Mouse (Mus musculus) layer of hippocampus, postnatal 36 days (tissue): ENCODE measurements at regions not wholly inside any gene's neighbourhood (a gene's known extent, or its start where the extent isn't known, plus 50 kb on each side); places are given as distances from the start of the nearest gene placed in this dataset.
"Not testable (repeated sequence)": the region's sequence is repeated elsewhere in the genome, so short reads cannot be mapped to it uniquely, and the experiment has no call there.

Source experiments
- DNase-seq, 2 experiments: peaks; one replicate each; pipeline ENCODE4 v3.0.0; 2022

DNA sequence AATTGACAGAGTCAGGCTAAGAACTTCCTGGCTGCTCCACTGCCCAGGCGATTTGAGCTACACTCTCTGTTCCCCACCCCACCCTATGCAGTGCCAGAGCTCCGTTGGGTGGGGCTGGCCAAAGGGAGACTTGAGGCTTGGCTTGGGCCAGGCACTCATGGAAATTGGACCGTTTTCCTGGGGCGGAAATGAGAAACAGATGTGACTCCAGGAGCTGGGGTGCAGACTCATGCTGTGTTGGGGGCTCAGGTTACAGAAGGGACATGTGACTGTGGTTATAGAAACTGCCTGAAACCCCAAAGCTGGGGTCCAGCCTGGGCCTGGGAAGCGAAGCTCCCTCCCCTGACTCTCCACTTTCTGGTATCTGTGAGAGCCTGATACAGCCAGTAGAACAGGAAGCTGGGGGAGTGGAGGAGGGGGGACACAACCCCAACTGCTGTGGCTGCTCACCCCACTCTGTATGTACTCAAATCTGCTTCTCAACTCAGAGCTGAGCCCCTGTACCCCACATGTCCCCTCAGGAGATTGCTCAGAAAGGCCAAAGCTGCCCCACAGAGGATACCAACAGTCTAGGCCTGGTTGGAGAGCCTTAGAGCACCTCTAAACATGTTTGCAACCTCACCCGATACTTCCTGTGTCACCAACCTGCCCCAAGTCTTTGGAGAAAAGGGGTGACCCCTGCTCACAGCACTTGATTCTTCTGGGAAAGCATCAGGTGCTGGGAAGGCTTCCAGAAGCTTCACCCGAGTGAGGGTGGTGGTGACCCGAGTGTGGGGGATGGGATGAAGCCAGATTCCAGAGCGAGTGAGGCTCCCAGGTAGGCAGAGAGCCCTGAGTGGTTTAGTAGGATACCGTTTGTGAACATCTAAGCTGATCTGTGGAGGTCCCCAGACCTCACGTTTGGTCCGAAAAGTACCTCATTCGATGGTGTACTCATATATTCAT is 142.9 kb upstream of the Haao start:
- no peak for DNase-seq

DNA sequence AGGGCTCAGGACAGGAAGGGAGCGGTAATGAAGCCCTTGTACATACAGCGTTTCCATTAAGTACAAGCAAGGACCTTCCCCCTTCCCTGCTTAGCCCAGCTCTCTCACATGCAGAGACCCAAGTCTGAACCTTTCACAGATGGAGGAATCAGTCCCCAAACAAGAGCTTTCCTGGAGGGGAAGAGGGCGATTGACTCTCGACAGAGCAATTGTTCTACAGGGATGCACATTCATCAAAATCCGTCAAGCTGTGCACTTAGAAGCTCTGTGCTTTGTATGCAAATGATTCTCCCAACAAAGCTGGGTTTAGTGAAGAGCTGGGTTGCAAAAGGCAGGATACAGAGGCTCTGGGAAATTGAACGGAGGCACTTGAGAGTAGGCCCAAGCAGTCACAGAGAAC is 141.1 kb upstream of the Haao start:
- no peak for DNase-seq

DNA sequence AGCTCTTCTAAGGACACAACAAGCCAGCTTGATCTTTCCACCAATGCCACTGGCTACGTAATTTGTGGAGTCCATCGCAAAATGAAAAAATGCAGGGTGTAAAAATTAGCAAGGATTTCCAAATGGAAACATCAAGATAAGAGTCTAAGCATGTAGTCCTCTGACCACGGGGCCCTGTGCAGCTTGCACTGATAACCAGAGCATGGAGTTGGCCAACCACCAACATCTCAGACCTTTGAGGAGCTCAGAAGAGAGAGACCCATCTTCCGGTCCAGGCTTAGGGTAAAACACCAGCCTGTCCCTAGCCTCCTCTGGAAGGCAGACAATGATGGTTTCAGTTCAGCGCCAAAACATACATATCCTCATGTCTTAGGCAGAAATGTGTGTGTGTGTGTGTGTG is 140.4 kb upstream of the Haao start:
- no peak for DNase-seq

DNA sequence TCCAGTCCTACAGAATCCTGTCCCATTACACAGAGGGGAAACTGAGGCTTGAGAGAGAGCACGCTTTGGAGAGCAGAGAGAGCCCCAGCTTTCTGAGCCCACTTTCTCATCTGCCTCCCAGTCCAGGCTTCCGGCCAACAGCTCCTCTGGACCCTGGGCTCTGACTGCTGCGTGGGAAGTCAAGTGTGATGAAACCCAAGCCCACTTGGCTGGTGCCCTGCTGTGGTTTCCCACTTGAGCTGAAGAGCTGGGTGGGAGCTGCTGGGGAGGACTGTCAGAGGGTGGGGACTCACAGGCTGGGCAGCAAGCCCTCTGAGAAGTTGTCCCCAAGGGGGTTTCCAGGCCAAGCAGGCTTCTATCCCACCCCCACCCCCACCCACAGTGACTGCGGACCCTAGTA is 139.9 kb upstream of the Haao start:
- no peak for DNase-seq

DNA sequence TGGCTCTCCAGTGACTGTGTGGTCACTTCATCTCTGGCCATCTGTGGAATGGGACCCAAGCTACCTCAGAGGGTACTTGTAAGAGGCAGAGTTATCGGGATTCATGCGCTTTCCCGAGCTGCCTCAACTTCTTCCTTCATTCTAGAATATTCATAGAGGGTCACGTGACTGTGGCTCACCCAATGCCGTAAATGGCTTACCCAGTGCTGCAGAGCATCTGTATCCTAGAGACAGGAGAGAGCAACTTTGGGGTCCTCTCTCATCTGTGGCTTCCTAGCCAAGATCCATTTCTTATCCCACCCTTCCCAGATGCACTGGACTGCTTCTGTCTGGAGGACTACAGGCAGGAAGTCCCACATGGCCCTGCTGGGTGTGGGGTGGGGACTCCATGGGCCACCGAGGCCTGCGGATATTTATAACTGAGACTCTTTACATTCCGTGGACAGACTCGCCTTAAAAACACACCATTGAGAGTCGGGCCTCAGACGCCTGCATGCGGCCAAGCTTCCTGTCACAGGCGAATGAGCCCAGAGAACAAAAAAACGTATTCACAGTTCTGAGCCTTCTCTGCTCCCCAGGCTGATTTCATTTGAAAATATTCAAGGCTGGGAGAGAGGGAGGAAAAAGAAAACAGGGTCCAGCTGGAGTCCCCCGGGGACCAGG is 138.3 kb upstream of the Haao start:
- no peak for DNase-seq

DNA sequence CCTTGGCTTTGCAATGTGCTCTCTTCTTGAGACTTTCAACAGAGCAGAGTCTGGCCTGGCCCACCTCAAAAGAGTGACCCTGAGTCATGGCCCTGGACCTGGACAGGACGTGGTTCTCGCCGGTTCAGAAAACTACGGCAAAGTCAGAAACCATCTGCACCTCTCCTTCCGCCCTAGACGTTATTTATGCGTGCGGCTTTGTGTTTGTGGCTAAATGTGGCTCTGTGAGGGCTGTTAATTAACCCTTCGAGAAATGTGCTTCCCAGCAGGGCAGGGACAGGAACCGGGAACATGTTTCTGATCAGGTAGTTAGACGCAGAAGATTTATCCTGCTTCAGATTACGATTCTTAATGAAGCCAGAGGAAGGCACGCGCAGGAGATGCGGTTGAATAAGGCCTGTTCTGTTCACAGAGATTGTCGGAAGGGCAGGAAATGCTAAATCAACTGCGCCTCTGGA is 137.6 kb upstream of the Haao start:
- DNase-seq: no peak

DNA sequence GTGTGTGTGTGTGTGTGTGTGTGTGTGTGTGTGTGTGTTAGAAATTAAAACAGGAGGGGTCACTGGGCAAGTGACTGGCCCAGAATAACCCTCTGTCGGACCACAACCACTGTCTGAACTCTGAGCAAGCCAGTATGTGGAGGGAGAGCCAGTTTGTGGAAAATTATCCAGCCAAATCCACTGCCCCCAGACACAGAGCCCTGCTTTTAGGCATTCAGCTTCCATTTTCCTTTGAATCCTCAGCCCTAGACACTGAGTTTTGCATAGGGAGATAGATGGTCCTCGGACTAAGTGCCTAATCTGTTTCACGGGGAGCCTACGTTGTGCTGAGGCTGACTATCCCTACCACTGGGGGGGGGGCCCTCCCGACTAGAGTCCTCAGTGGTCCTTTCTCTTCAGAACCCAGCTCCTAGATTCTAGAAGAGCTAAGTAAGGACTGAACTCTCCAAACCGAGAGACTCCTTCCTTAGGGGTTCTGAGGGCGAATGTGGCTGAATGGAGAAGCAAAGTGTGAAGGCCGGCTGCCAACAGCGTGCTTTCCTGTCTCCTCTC is 136.2 kb upstream of the Haao start:
- no peak for DNase-seq

DNA sequence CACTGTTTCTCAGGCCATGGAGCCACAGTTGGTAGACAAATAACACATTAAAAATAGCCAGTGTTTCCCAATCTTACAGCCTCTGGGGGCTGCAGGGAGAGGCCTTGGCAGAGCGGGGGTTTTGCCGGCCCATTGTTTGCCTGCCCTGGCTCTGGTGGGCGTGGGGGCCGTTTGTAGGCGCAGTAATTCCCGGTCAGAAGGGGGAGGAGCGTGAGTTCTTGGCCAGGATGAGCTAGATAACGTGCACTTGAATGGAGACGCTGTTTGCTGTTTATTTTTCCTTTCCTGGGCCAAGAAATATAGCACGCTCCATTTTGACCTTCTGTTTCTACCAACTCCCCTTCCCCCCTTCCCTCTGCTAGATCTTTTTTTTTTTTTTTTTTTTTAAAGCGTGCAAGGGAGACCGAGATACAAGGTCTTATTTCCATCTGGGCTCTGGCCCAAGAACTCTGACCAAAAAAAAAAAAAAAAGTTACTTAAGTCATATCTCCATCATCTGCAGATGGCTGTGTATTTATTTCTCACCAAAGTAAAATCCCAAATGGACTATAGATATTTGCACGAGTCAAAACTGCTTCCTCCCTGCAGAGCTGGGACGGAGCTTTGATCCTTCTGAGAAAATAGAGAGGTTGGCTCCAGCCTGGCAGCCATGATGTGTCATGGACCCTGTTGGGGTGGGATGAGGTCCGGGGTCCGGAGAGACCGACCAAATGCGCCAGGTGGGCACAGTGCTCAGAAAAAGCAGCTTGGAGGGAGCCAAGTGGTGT is 135.5 kb upstream of the Haao start:
- no peak for DNase-seq

DNA sequence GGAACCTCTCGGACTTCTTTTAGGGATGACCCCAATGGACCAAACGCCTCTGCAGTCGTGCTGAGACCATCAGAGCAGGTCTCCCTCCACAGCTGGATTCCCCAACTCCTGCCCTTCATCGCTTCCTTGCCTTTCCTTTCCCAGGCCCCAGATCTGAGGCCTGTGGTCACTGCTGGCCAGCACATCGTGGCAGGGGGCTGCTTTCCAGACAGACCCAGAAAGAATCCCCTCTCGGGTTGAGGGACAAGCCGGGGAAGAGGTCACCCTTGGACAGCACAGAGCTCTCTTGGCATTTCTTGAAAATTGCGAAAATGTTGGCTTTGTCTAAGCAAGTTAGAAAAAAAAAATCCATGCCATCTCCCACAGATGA is 134.9 kb upstream of the Haao start:
- no peak for DNase-seq

DNA sequence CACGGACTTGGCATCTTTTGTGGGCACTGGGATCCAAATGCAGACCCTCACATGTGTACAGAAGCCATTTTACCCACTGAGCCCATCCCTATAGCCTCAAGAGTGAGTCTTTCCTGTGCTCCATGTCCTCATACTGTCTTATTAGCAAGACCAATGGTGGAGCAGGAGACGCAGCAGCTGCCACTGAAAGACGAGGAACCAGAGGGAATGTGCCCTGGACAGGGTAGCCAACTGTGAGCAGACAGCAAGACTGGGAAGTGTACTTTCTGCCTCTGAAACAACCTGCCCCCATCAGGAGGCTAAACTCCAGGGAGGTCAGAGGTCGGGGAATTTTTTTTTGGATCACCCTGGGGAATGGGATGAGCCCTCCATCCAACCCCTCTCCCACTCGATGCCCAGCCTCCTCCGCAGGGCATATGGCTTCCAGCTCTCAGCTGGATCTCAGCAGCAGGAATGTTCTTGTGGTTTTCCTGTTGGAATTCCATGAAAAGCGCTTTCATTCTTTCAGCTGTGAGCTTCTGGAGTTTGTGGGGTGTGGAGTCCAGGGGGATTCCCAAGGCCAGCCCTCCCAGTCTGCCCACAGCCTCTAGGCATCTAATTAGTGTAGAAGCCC is 131.2 kb upstream of the Haao start:
- DNase-seq: no peak

DNA sequence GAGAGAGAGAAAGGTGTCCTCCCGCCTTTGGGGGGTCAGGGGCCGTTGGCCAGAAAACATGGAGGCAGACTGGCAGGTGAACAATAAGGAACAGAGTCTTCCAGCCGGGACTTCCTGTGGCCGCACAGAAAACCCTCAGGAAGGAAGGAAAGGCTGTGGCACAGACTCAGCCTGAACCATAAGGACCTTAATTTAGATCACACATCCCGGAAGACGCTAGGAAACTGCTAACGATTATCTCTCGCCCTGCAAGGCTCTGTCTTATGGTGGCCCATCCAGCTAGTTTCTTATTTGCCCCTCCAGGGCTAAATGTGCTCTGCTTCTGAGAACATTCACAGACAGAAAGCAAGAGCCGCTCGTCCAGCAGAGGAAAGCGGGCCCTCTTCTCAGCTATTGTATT is 130.0 kb upstream of the Haao start:
- DNase-seq: no peak

DNA sequence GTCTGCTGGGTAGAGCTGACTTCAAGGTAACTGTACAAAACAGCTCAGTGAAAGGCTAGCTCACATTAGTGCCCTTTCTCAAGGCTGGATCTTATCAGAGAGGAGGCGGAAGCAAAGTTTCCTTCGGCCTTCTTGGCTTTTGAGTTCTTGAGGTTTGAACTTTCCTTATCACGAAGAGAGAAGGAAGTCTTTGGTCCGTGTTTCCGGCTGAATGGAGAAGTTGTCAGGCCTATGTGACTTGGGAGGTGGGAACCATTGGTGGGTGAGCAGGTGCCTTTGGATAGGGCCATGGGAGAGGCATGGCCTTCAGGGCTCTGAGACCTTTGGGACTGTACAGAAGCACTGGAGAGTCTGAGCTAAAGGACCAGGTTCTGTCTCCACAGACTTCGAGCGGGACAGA is 128.1 kb upstream of the Haao start:
- no peak for DNase-seq

DNA sequence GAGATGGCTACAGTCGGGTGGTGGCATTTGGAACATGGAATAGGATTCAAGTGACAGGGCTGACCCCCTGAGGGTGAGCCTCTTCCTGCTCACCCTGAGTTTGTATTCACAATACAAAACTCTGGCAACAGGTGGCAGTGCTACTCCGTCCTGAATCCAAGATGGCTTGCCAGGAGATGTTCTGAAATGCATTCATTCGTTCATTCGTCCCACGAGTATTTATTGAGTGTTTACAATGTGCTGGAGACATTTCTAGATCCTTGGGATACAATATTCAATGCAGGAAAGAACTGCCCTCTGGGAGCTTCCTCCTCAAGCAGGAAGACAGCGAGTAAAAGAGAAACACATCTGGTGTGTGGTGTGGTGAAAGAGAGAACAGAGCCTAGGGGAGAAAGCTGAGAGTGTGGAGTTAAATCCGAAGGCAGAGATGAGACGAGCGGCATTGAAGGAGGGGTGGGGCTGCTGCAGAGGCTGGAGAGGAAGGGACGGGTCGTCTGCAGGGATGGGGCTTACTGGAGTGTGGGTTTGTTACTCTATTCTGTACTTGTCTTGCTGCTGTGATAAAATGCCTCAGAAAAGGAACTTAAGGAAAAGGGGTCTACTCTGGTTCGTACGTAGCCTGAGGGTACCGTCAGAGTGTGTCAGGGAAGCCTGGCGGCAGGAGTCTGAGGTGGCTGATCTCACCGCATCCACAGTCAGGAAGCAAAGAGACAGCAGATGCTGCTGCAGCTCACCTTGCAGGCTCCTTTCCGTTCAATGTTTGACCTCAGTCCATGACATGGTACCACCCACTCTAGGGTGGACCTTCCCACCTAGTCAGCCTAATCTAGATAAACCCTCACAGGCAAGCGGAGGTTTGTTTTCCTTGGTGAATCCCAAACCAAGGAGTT is 125.9 kb upstream of the Haao start:
- no peak for DNase-seq

DNA sequence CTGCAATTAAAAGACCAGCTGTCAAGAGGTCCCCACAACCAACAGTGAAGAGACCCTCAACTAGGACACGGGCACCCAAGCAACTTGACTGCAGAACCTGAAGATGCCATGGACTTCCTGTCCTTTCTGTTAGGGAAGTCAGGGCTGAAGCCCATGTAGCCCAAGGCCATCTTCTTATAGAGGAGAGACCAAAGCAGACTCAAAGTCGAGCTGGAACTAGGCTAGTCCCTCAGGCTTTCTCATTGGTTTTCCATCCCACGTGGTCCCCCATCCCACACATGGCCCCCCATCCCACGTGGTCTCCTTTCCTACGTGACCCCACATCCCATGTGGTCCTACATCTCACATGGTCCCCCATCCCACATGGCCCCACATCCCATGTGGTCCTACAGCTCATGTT is 125.1 kb upstream of the Haao start:
- DNase-seq: no peak

DNA sequence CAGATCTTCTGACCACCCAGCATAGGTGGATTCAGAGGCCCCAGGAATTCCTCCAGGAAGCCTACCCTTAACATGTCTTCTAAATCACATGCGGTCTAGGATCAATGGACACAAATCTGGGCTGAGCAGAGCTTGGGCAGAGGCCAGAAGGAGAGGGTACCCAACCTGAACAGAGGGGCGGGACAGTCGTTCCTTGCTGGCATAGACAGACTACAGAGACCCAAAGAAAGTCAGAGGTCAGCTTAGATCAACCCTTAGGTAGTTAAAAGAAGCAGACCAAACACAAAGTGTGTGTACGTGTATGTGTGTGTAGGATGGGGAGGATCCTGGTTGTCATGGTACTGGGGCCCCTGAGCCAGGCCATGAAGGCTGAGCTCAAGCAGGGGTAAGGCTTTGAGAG is 124.7 kb upstream of the Haao start:
- DNase-seq: no peak

DNA sequence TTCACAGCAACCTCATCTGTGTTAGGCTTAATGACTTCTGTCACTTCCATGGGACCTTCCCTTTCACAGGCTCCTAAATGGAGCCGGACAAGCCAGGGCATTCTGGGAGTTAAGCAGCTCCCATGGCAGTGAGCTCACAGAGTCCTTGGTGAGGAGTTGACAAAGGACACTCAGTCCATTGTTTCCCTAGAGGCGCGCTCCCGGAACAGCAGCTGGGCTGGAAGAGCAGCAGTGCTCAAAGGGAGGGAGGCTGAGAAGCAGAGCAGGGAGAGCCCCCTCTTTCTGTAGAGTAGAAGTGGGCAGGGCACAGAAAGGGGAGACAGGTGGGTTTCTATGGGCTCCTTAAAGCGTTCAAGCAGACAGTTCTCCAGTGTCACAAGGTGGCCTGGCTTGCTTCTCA is 124.3 kb upstream of the Haao start:
- DNase-seq: no peak

DNA sequence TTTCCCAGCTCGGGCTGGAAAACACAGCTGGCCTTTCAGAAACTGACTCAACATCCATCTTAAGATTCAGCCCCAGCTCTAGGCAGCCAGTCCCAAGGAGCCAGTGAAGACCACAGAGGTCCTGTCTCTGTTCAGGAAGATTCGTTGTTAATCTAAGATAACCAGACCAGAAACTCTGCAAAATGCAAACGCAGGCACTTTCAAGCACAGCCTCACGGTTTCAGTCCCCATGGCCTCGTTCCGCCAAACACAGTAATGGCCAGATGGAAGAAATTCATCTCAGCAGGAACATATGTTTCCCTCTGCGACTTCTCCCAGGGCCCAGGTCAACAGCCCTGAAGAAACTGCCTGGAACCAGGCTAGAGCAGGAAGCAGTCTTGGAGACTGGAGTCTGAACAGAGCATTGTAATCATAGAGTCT is 121.7 kb upstream of the Haao start:
- DNase-seq: no peak

DNA sequence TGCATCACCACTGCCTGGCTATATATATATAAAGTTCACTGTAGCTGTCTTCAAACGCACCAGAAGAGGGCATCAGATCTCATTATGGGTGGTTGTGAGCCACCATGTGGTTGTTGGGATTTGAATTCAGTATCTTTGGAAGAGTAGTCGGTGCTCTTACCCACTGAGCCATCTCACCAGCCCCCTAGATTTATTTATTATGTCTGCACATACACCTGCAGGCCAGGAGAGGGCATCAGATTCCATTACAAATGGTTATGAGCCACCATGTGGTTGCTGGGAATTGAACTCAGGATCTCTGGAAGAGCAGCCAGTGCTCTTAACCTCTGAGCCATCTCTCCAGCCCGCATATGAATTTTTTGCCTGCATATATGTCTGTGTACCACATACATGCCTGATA is 120.4 kb upstream of the Haao start:
- not testable (repeated sequence) for DNase-seq

DNA sequence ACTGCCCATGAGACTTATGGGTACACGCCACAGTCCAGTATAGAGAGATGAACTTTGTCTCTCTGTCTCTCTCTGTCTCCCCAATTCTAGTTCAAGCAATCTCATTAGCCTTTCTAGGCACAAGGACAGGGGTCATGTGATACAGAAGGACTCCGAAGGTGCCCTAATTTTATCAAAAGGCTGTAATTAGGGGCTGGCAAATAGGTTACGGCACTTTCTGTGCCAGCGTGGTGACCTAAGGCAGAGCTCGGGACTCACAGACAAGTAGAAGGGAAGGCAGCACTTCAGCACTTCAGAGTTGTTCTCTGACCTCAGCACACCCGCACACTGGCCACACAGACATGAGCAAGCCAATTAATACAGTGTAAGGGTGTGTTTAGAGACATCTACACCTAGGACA is 119.2 kb upstream of the Haao start:
- no peak for DNase-seq

DNA sequence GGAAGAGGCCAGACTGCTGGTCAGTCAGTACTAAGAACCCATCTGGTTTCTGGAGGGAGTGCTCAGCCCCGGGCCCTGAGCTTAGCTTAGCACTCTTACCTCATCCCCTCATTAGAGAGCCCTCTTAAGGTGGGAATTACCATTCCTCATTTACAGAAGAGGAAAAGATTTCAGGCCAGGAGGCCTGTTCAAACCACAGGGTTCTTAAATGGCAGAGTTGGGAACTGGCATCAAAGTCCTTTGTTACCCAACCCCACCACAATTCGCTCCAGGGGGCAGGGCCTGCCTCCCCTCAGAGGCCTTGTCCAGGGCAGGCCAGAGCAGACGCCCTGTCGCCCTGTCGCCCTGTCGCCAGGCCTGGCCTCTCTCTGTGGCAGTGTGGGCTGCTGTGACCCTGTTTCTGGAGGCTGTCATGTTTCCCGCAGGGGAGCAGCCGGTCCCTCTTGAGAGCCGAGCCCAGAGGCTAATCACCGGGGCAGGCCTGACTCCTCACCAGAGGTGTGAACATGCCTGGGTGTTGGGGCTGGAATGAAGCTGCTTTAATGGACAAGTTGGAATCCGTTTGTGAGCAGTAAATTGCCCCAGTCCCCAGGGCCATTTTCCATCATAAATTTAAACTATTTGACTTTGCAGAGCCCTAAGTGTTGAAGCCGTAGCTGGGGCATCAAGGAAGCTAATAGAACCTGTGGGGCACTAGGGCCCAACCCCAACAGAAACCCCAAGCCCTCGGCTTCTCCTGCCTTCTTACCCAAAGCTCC is 116.9 kb upstream of the Haao start:
- DNase-seq: no peak

DNA sequence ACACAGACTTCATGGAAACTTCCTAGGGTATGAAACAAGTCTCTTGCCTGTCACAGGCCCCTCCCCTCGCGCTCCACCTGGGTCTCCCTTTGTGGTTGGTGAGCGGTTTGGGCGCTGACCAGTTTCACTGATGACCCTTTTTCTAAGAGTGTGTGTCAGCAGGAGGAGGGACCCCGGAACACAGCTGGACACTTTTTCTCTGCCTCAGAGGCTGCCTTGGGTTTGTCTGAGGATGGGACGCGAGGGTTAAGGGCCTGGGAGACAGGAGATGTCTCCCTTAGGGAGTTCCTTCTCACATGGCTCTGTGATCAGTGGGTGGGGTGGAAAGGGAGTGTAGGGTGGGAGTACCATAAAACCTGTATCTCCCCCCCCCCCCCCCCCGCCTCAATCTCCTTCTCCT is 115.8 kb upstream of the Haao start:
- DNase-seq: no peak
